Mouse (Mus musculus): Measurements from ENCODE around the gene C2cd3. TPM values are rescaled to one million over a fixed set of nuclear protein-coding genes. Genes with fewer than 3 reads are reported as not detected.
A peak's percentile ranks its signal among the peaks of the same experiment; 100 is the strongest.

Gene C2cd3
- polyA plus RNA-seq, 1 experiment from 2014 or later, result 22.9 TPM

DNA sequence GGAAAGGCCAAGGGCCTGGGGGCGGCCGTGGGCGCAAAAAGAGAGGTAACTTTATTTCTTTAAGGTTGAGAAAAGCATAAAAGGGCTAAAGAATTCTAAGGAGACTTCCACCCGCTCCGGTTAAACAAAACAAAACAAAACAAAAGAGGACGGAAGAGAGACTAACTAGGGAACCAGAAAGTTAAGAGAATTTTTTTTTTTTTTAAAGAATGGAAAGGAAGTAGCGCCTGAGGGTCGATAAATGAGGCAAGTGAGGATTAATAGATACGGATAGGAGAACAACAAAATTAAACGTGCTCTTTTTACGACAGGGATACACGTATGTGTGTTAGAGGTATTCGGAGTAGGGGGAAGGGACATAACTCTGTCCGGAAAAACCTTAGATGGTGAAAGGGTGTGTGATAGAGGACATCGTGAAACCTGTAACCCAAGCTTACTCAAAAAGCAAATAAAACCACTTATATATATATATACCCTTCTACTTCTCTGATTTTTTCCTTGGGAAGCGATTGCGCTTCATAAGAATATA is 483 bp downstream of the C2cd3 start:
- H3K27me3 ChIP-seq (ENCODE audit: insufficient read depth, poor library complexity, severe bottlenecking), result no peaks in the 10 kb centered on the region
- peak overlapping the region; percentile 91 for H3K27ac ChIP-seq
- no peak for DNase-seq (ENCODE audit: low spot score)
- peaks cover 28% of the 10 kb centered on the region for H3K36me3 ChIP-seq
- H3K9me3 ChIP-seq, result no peaks in the 10 kb centered on the region
- peaks cover 12% of the 10 kb centered on the region; the same call in 1 of the 2 replicates for H3K4me1 ChIP-seq
- H3K4me3 ChIP-seq, result peak overlapping the region; percentile 74
- WGBS, result 9% methylated on average over 17 of the region's 17 CpGs

DNA sequence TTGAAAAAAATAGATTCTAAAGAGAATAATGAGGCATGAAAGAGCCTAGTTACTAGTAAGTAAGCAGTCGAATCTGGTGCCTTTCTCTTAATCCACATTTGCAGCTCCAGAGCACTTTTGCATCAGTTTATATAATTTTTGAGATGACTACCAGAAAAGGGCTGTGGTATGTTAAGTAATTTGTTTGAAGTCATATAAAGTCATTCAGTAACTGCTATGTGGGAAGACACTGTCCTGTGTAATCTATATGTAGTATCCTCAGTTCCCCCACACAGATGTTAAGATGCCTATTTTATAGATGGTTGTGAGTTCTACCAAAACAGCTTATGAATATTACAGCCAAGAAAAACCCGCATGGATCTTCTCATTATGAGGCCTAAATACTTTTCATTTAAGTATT is 6.2 kb downstream of the C2cd3 start:
- no peak overlapping the region for H3K27ac ChIP-seq
- no peak overlapping the region for H3K4me3 ChIP-seq
- H3K4me1 ChIP-seq, result no peaks in the 10 kb centered on the region
- no peaks in the 10 kb centered on the region for H3K9me3 ChIP-seq
- H3K36me3 ChIP-seq, result peaks cover 68% of the 10 kb centered on the region
- 86% methylated on average over 2 of the region's 2 CpGs for WGBS
- DNase-seq (ENCODE audit: low spot score), result no peak
- H3K27me3 ChIP-seq (ENCODE audit: insufficient read depth, poor library complexity, severe bottlenecking), result no peaks in the 10 kb centered on the region

DNA sequence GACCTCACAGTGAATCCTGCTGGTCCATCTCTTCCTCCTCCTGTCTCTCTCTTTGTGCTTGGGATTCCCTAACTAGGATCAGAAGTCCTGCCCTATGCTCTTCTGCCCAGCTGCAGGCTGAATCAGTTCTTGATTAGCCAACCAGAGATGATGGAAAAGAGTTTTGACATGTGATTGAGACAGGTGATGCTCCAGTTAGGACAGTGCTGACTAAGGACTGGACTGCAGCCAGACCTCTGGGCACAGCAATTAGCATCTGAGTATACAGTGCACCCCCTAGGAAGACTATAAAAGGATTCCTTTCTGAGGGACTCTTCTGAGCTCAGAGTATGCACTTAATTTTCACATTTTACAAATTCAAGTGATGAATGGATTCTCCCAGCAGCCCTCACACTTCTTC is 9.1 kb downstream of the C2cd3 start:
- DNase-seq (ENCODE audit: low spot score), result no peak
- Histone ChIP-seq H3K4me3 (no peak overlapping the region), H3K27ac (no peak overlapping the region), H3K4me1 (no peaks in the 10 kb centered on the region), H3K27me3 (ENCODE audit: insufficient read depth, poor library complexity, severe bottlenecking) (no peaks in the 10 kb centered on the region), H3K9me3 (no peaks in the 10 kb centered on the region), H3K36me3 (peaks cover 62% of the 10 kb centered on the region)

DNA sequence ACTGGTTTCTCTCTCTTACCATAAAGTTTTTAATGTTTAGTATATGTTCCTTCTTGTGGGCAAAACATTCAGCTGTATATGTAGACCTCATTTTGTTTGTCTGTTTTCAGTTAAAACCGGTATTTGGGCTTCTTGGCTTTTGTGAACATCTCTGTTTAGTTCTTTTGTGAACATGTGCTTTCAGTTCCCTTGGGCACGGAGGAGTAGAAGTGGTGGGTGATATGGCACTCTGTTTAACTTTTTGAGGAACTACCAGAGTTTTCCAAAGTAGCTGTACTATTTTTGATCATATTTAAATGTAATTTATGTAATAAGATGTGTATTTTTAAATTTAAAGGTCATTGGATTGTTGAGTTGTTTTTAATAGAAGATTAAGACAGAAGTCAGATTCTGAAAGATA is 11.2 kb downstream of the C2cd3 start:
- Histone ChIP-seq H3K36me3 (peaks cover 56% of the 10 kb centered on the region), H3K9me3 (no peaks in the 10 kb centered on the region), H3K4me3 (no peak overlapping the region), H3K27ac (no peak overlapping the region), H3K27me3 (ENCODE audit: insufficient read depth, poor library complexity, severe bottlenecking) (no peaks in the 10 kb centered on the region), H3K4me1 (no peaks in the 10 kb centered on the region)
- 86% methylated on average over 2 of the region's 2 CpGs for WGBS
- DNase-seq (ENCODE audit: low spot score), result no peak

DNA sequence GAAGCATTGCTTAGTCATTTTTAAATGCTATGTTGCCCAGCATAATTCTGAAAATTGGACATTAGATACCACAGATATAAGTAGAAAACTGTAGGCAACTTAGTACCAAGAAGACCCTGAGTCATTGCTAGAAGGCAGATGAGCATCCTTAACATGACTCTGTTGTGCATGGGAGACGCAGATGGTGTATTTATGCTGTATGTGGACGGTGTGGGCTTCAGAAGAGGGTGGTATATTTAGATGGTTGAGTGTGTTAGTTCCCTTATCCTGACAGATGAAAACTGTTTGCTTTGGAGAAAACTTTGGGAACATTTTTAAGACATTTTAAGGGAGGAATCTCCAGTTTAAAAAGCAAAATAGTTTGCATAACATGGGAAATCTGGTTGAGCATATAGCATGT is 16.1 kb downstream of the C2cd3 start:
- Histone ChIP-seq H3K4me1 (no peaks in the 10 kb centered on the region), H3K27ac (no peak overlapping the region), H3K4me3 (no peak overlapping the region), H3K36me3 (peaks cover 58% of the 10 kb centered on the region), H3K9me3 (no peaks in the 10 kb centered on the region), H3K27me3 (ENCODE audit: insufficient read depth, poor library complexity, severe bottlenecking) (no peaks in the 10 kb centered on the region)
- DNase-seq (ENCODE audit: low spot score), result no peak
- WGBS, result 91% methylated on average over 2 of the region's 2 CpGs

DNA sequence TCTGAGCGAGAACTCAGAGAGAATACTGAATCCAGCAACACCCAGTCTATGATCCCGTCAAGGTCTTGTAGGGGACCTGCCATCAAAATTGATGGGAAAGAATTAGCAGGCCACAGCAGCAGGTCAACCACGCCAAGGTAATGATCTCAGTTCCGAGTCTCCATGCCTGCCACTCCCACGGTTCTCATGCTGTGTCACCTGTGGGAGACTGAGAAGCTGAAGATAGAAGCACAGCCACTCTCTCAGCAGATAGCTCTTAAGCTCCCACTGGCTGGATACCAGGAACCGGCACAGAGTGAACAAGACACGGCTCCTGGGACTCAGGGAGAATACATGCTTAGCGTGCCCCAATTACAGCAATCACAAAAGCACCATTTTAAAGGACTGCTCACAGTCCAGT is 18.1 kb downstream of the C2cd3 start:
- Histone ChIP-seq H3K27me3 (ENCODE audit: insufficient read depth, poor library complexity, severe bottlenecking) (no peaks in the 10 kb centered on the region), H3K4me3 (no peak overlapping the region), H3K27ac (no peak overlapping the region), H3K4me1 (no peaks in the 10 kb centered on the region), H3K36me3 (peaks cover 60% of the 10 kb centered on the region), H3K9me3 (no peaks in the 10 kb centered on the region)
- WGBS, result 86% methylated on average over 8 of the region's 8 CpGs
- DNase-seq (ENCODE audit: low spot score), result no peak

DNA sequence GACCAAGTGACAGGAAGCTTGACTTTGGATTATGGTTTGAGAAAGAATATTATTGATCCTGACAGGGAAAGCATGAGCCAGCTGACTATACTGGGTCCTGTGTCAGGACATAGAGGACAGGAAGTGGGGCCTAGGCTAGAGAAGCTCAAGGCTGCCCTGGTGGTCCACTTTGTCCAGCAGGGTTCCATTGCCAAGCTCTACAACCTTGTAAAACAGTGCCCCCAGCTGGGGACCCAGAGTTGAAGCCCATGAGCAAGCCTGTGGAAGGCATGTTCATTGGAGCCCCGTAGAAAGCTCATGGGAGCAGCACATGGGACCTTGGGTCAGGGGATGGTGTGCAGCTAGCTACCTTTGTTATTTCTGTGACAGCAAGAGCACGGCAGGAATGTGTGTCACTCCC is 20.2 kb downstream of the C2cd3 start:
- Histone ChIP-seq H3K27ac (no peak overlapping the region), H3K36me3 (peaks cover 76% of the 10 kb centered on the region), H3K4me1 (no peaks in the 10 kb centered on the region), H3K9me3 (no peaks in the 10 kb centered on the region), H3K4me3 (no peak overlapping the region), H3K27me3 (ENCODE audit: insufficient read depth, poor library complexity, severe bottlenecking) (no peaks in the 10 kb centered on the region)
- 81% methylated on average over 2 of the region's 2 CpGs for WGBS
- DNase-seq (ENCODE audit: low spot score), result no peak

DNA sequence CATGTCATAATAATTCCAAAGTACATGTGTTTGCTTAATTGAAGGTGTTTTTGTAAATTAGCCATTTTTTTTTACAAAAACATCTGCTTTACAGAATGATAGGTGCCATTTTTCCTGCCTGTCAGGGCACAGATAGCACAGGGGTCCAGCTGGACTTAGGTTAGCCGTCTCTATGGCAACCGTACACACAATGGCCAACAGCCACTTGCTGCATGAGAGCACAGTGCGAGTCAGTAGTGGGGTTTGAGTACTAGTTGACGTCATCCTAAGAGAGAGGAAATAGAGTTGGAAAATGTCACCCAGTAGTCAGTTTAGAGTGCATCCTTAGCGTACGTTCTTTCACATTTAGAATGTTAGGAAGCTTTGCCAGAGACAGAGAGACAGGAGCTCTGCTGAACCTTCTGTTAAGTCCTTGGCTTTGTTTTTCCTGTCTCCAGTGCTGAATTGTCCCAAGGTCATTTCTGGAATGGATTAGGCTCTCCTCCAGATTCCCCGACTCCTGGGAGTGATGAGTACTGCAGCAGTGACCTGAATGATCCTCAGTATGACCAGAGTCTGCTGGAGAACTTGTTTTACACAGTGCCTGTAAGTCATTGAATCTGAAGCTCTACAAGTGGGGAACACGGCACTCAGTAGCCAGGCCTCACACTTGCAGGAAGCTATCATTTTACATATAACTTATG is 27.3 kb downstream of the C2cd3 start:
- Histone ChIP-seq H3K4me3 (no peak overlapping the region), H3K4me1 (peaks cover 8% of the 10 kb centered on the region; the same call in 1 of the 2 replicates), H3K9me3 (no peaks in the 10 kb centered on the region), H3K27ac (peak overlapping the region; percentile 64; the same call in 1 of the 2 replicates), H3K27me3 (ENCODE audit: insufficient read depth, poor library complexity, severe bottlenecking) (no peaks in the 10 kb centered on the region), H3K36me3 (peaks cover 71% of the 10 kb centered on the region)
- peak; percentile 87 for DNase-seq (ENCODE audit: low spot score)
- WGBS, result 61% methylated on average over 8 of the region's 8 CpGs

DNA sequence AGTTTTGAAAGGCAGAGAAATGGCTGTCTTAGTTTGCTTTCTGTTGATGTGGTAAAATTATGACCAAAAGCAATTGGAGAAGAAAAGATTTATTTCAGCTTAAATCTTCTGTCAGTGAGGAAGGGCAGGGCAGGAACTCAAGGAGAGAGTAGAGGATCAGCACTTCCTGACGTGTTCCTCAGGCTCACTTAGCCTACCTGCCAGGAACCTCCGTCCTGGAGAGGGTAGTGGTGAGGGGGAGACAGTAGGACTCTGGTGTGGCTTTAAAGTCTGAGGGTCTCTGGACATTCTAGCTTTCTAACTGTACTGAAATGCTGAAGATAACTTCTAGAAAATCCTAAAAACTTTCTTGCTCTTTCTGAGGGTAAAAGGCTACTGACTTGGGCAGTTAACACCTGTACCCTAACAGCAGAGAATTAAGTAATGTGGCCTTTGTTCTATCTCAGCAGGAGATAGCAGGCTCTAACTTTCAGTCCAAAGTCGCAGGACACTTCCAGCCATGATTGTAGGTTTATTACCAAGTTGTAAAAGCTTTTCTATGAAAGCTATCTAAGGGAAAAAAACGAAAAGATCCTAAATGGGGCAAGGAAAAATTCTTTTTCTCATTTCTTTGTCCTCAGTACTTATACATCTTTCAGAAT is 29.0 kb downstream of the C2cd3 start:
- no peak for DNase-seq (ENCODE audit: low spot score)
- 64% methylated on average over 4 of the region's 4 CpGs for WGBS
- H3K27me3 ChIP-seq (ENCODE audit: insufficient read depth, poor library complexity, severe bottlenecking), result no peaks in the 10 kb centered on the region
- no peak overlapping the region for H3K4me3 ChIP-seq
- no peaks in the 10 kb centered on the region for H3K9me3 ChIP-seq
- H3K4me1 ChIP-seq, result peaks cover 8% of the 10 kb centered on the region; the same call in 1 of the 2 replicates
- peaks cover 62% of the 10 kb centered on the region for H3K36me3 ChIP-seq
- no peak overlapping the region for H3K27ac ChIP-seq

DNA sequence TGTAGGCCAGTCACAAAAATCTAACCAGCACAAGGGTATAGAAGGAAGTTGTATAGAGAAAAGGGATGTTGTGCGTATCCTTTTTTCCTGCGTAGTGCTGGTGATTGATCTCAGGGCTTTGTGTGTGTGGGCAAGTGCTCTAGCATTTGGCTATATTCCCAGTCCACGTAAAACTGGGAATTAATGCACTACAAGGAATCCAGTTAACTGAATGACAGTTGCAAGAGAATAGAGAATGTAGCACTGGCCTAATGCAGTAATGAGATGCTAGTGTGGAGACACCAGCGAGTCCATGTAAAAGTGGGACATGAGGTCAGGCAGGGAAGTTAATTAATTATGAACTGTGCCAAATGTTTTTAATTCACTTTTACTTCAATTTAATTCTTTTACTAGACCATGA is 30.7 kb downstream of the C2cd3 start:
- no peaks in the 10 kb centered on the region for H3K27me3 ChIP-seq (ENCODE audit: insufficient read depth, poor library complexity, severe bottlenecking)
- peaks cover 8% of the 10 kb centered on the region; the same call in 1 of the 2 replicates for H3K4me1 ChIP-seq
- peaks cover 63% of the 10 kb centered on the region for H3K36me3 ChIP-seq
- 89% methylated on average over 4 of the region's 4 CpGs for WGBS
- H3K4me3 ChIP-seq, result no peak overlapping the region
- H3K27ac ChIP-seq, result no peak overlapping the region
- DNase-seq (ENCODE audit: low spot score), result peak; percentile 1
- H3K9me3 ChIP-seq, result no peaks in the 10 kb centered on the region

DNA sequence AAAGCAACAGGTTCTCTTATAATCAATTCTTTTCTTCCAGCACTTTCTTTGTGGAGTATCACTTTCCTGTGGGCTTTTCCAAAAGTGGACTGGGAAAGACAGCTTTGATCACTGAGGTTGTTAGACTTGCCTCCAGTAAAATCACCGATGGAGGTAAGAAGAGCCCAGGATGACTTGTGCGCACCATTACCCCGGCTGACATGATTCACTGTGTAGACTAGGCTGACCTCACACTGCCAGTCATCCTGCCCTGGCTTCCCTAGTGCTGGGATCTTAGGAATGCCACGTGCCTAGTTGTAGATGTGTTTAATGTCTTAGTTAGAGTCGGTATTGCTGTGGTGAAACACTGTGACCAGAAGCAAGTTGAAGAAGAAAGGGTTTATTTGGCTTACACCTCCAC is 35.6 kb downstream of the C2cd3 start:
- Histone ChIP-seq H3K4me3 (no peak overlapping the region), H3K36me3 (peaks cover 79% of the 10 kb centered on the region), H3K4me1 (no peaks in the 10 kb centered on the region), H3K27ac (no peak overlapping the region), H3K9me3 (no peaks in the 10 kb centered on the region), H3K27me3 (ENCODE audit: insufficient read depth, poor library complexity, severe bottlenecking) (no peaks in the 10 kb centered on the region)
- 92% methylated on average over 5 of the region's 5 CpGs for WGBS
- DNase-seq (ENCODE audit: low spot score), result no peak

DNA sequence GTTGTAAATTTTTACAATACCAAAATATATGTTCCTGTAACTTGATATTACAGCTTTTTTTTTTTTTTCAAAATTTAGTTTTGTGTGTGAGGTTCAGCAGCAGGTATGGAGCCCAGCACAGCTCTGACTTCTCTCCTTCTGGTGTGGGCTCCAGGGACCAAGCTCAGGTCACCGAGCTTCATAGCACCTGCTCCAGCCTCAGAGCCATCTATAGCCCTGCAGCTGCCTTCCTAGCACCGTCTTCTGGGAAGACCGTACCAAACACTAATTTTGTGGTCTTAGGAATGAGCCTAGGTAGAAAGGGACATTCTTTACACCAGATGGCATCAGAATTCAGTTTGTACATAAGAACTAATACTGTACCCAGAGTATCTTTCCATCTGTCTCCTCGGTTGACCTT is 36.7 kb downstream of the C2cd3 start:
- H3K9me3 ChIP-seq, result no peaks in the 10 kb centered on the region
- peaks cover 77% of the 10 kb centered on the region for H3K36me3 ChIP-seq
- no peak overlapping the region for H3K4me3 ChIP-seq
- 91% methylated on average over 4 of the region's 4 CpGs for WGBS
- no peaks in the 10 kb centered on the region for H3K27me3 ChIP-seq (ENCODE audit: insufficient read depth, poor library complexity, severe bottlenecking)
- no peak for DNase-seq (ENCODE audit: low spot score)
- H3K4me1 ChIP-seq, result no peaks in the 10 kb centered on the region
- no peak overlapping the region for H3K27ac ChIP-seq

DNA sequence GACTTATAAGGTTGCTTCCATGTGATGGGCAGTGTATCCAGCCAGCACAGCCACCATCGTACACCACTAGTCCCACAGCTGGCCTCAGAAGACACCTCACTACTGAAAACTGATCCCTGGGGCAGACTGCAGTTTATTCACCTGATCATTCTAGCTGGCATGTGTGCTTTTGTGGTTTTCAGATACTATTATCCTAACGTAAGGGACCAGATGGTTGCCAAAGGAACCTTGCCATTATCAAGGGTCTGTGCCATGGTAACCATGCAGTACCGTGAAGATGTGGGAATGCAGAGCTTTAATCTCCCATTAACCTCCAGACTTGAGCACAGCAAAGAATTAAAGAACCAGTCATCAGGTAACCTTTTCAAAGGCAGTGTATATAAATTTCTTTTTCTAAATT is 53.8 kb downstream of the C2cd3 start:
- Histone ChIP-seq H3K4me3 (no peak overlapping the region), H3K27me3 (ENCODE audit: insufficient read depth, poor library complexity, severe bottlenecking) (no peaks in the 10 kb centered on the region), H3K9me3 (no peaks in the 10 kb centered on the region), H3K4me1 (no peaks in the 10 kb centered on the region), H3K27ac (no peak overlapping the region), H3K36me3 (peaks cover 81% of the 10 kb centered on the region)
- WGBS, result 91% methylated on average over 3 of the region's 3 CpGs
- no peak for DNase-seq (ENCODE audit: low spot score)
